Mouse (Mus musculus) G1E-ER4 (cell line): ENCODE results near the gene Gspt1. TPM values are rescaled to one million over a fixed set of nuclear protein-coding genes. Genes with fewer than 3 reads are reported as not detected.

Experiments used
- GATA1 ChIP-seq: IDR thresholded peaks from one replicate; pipeline ENCODE4 v1.8.0; 2012; ENCODE audit warnings: low read length, inconsistent platforms
- polyA plus RNA-seq: library from polyadenylated mRNA; stranded (reverse); fragments of >175 nt; gene quantifications from 2 replicates; pipeline ENCODE4 v1.2.3, GENCODE M21; 2012

Gspt1 gene
- polyA plus RNA-seq, 1 experiment: 311 TPM

GRCm38 (mm10) chr16:11242401-11242800 lies 11.7 kb downstream of the Gspt1 start:
- TF ChIP-seq GATA1: no peak

GRCm38 (mm10) chr16:11217801-11218200 lies 36.3 kb downstream of the Gspt1 start:
- no peak for TF ChIP-seq GATA1

GRCm38 (mm10) chr16:11203600-11204390 lies 50.3 kb downstream of the Gspt1 start:
- TF ChIP-seq GATA1: no peak

GRCm38 (mm10) chr16:11202571-11203554 lies 51.3 kb downstream of the Gspt1 start, which contains the start of gene Rsl1d1:
TSS of gene Rsl1d1 (minus strand) at chr16:11203331.
- no peak for TF ChIP-seq GATA1

- no peak for TF ChIP-seq GATA1
Observed at GRCm38 (mm10) chr16:11201740-11202394, 52.3 kb downstream of the Gspt1 start.

GRCm38 (mm10) chr16:11200247-11200646 lies 53.9 kb downstream of the Gspt1 start:
- no peak for TF ChIP-seq GATA1

- no peak for TF ChIP-seq GATA1
Observed at GRCm38 (mm10) chr16:11198467-11198866, 55.7 kb downstream of the Gspt1 start.

GRCm38 (mm10) chr16:11197052-11197451 lies 57.1 kb downstream of the Gspt1 start:
- no peak for TF ChIP-seq GATA1

- no peak for TF ChIP-seq GATA1
Observed at GRCm38 (mm10) chr16:11193231-11193630, 60.9 kb downstream of the Gspt1 start.

- no peak for TF ChIP-seq GATA1
Observed at GRCm38 (mm10) chr16:11190150-11190549, 64.0 kb downstream of the Gspt1 start.

- no peak for TF ChIP-seq GATA1
Observed at GRCm38 (mm10) chr16:11177404-11177803, 76.7 kb downstream of the Gspt1 start.

GRCm38 (mm10) chr16:11176884-11177244 lies 77.3 kb downstream of the Gspt1 start:
- no peak for TF ChIP-seq GATA1

- TF ChIP-seq GATA1: no peak
Observed at GRCm38 (mm10) chr16:11176208-11176883, 77.8 kb downstream of the Gspt1 start, which contains the start of gene Zc3h7a. TSS of gene Zc3h7a (minus strand) at chr16:11176393.

- no peak for TF ChIP-seq GATA1
Observed at GRCm38 (mm10) chr16:11175489-11176207, 78.5 kb downstream of the Gspt1 start.
